Mouse (Mus musculus) testis, adult 2 months (tissue): ENCODE results near the gene Phactr1.

Experiments
- CTCF ChIP-seq: fragments of 200-500 bp; IDR thresholded peaks from 2 replicates; pipeline ENCODE4 v1.5.1; 2012; ENCODE audit warnings: low read depth, mild to moderate bottlenecking, inconsistent platforms, low read length, moderate library complexity; ENCODE audit not compliant: control insufficient read depth, insufficient read depth, insufficient replicate concordance
- POLR2A ChIP-seq: fragments of 200-500 bp; IDR thresholded peaks from 2 replicates; pipeline ENCODE4 v1.6.1; 2012; ENCODE audit warnings: low read depth, mild to moderate bottlenecking, inconsistent platforms, low read length, moderate library complexity; ENCODE audit not compliant: control insufficient read depth

GRCm38 (mm10) chr13:42884033-42884724 is 203.8 kb downstream of the Phactr1 start:
- TF ChIP-seq CTCF (no peak), POLR2A (no peak)
